Mouse (Mus musculus) kidney, embryonic 15.5 days (tissue): ENCODE measurements at regions not wholly inside any gene's neighbourhood (a gene's known extent, or its start where the extent isn't known, plus 50 kb on each side); places are given as distances from the start of the nearest gene placed in this dataset.

Experiments used
- ATAC-seq: fragments of 200-750 bp; cut with Nextera tagmentation; replicated peaks from 2 replicates; pipeline ENCODE4 v1.8.0; 2017; ENCODE audit warnings: moderate TSS enrichment; ENCODE audit not compliant: low FRiP score
- H3K27ac ChIP-seq: fragments of 300-500 bp; sonication (generic); 2 replicates; pipeline ENCODE4 v1.5.1; 2015; ENCODE audit warnings: mild to moderate bottlenecking, inconsistent platforms
- H3K27me3 ChIP-seq: fragments of 300-500 bp; sonication (generic); 2 replicates; pipeline ENCODE4 v1.6.1; 2015; ENCODE audit warnings: inconsistent platforms
- H3K36me3 ChIP-seq: fragments of 300-500 bp; sonication (generic); 2 replicates; pipeline ENCODE4 v1.6.1; 2015; ENCODE audit warnings: inconsistent platforms
- H3K4me1 ChIP-seq: fragments of 300-500 bp; sonication (generic); 2 replicates; pipeline ENCODE4 v1.6.1; 2015; ENCODE audit warnings: inconsistent platforms
- H3K4me2 ChIP-seq: fragments of 300-500 bp; sonication (generic); 2 replicates; pipeline ENCODE4 v1.6.1; 2015; ENCODE audit warnings: moderate library complexity, mild to moderate bottlenecking, inconsistent platforms
- H3K4me3 ChIP-seq: fragments of 300-500 bp; sonication (generic); replicated peaks from 2 replicates; pipeline ENCODE4 v1.5.1; 2015; ENCODE audit warnings: mild to moderate bottlenecking, inconsistent platforms
- H3K9ac ChIP-seq: fragments of 300-500 bp; sonication (generic); 2 replicates; pipeline ENCODE4 v1.6.1; 2015; ENCODE audit warnings: mild to moderate bottlenecking, inconsistent platforms
- H3K9me3 ChIP-seq: fragments of 300-500 bp; sonication (generic); replicated peaks from 2 replicates; pipeline ENCODE4 v1.6.1; 2016; ENCODE audit warnings: inconsistent platforms
- WGBS: fragments of 180-500 bp; shearing (Covaris S2); methylation state at CpG from one replicate; pipeline ENCODE4 v1.1.7; 2015; ENCODE audit warnings: mixed read lengths; 5-methylcytosine and 5-hydroxymethylcytosine counted together

GRCm38 (mm10) chr1:119166286-119166685 is 112.9 kb upstream of the Gli2 start:
- no peak overlapping the region for H3K9ac ChIP-seq
- 88% methylated on average over 7 of the region's 7 CpGs for WGBS
- no peaks in the 10 kb centered on the region for H3K4me1 ChIP-seq
- H3K36me3 ChIP-seq: no peaks in the 10 kb centered on the region
- no peaks in the 10 kb centered on the region for H3K27me3 ChIP-seq
- ATAC-seq: no peak
- H3K27ac ChIP-seq: no peak overlapping the region
- no peak overlapping the region for H3K4me2 ChIP-seq
- no peak overlapping the region for H3K4me3 ChIP-seq
- H3K9me3 ChIP-seq: no peaks in the 10 kb centered on the region

- no peaks in the 10 kb centered on the region for H3K36me3 ChIP-seq
- no peaks in the 10 kb centered on the region for H3K4me1 ChIP-seq
- no peak overlapping the region for H3K4me2 ChIP-seq
- no peaks in the 10 kb centered on the region for H3K27me3 ChIP-seq
- no peak for ATAC-seq
- no peak overlapping the region for H3K9ac ChIP-seq
- no peak overlapping the region for H3K4me3 ChIP-seq
- H3K9me3 ChIP-seq: no peaks in the 10 kb centered on the region
- WGBS: 81% methylated on average over 5 of the region's 5 CpGs
- no peak overlapping the region for H3K27ac ChIP-seq
Observed at GRCm38 (mm10) chr1:119164811-119165210, 111.4 kb upstream of the Gli2 start.

- Histone ChIP-seq H3K9me3 (no peaks in the 10 kb centered on the region), H3K36me3 (no peaks in the 10 kb centered on the region), H3K27ac (no peak overlapping the region), H3K4me2 (no peak overlapping the region), H3K4me1 (no peaks in the 10 kb centered on the region), H3K4me3 (no peak overlapping the region), H3K9ac (no peak overlapping the region), H3K27me3 (no peaks in the 10 kb centered on the region)
- ATAC-seq: no peak
Observed at GRCm38 (mm10) chr1:119163846-119164245, 110.4 kb upstream of the Gli2 start.

GRCm38 (mm10) chr1:119163114-119163740 is 109.8 kb upstream of the Gli2 start:
- 80% methylated on average over 7 of the region's 7 CpGs for WGBS
- Histone ChIP-seq H3K9ac (no peak overlapping the region), H3K4me1 (no peaks in the 10 kb centered on the region), H3K4me2 (no peak overlapping the region), H3K4me3 (no peak overlapping the region), H3K27me3 (no peaks in the 10 kb centered on the region), H3K27ac (no peak overlapping the region), H3K36me3 (no peaks in the 10 kb centered on the region), H3K9me3 (no peaks in the 10 kb centered on the region)
- ATAC-seq: no peak

- 82% methylated on average over 3 of the region's 3 CpGs for WGBS
- H3K36me3 ChIP-seq: no peaks in the 10 kb centered on the region
- no peak overlapping the region for H3K9ac ChIP-seq
- H3K27ac ChIP-seq: no peak overlapping the region
- no peak overlapping the region for H3K4me2 ChIP-seq
- no peaks in the 10 kb centered on the region for H3K27me3 ChIP-seq
- no peaks in the 10 kb centered on the region for H3K9me3 ChIP-seq
- no peak overlapping the region for H3K4me3 ChIP-seq
- no peaks in the 10 kb centered on the region for H3K4me1 ChIP-seq
- ATAC-seq: no peak
Observed at GRCm38 (mm10) chr1:119161751-119162150, 108.3 kb upstream of the Gli2 start.

GRCm38 (mm10) chr1:119160354-119160753 is 106.9 kb upstream of the Gli2 start:
- H3K27ac ChIP-seq: no peak overlapping the region
- H3K9me3 ChIP-seq: no peaks in the 10 kb centered on the region
- H3K4me3 ChIP-seq: no peak overlapping the region
- no peaks in the 10 kb centered on the region for H3K4me1 ChIP-seq
- H3K36me3 ChIP-seq: no peaks in the 10 kb centered on the region
- H3K27me3 ChIP-seq: no peaks in the 10 kb centered on the region
- no peak for ATAC-seq
- no peak overlapping the region for H3K4me2 ChIP-seq
- H3K9ac ChIP-seq: no peak overlapping the region
- 84% methylated on average over 1 of the region's 1 CpGs for WGBS

GRCm38 (mm10) chr1:119157171-119157700 is 103.8 kb upstream of the Gli2 start:
- Histone ChIP-seq H3K4me2 (no peak overlapping the region), H3K36me3 (no peaks in the 10 kb centered on the region), H3K27me3 (no peaks in the 10 kb centered on the region), H3K4me3 (no peak overlapping the region), H3K27ac (no peak overlapping the region), H3K9me3 (no peaks in the 10 kb centered on the region; the same call in 1 of the 2 replicates), H3K9ac (no peak overlapping the region), H3K4me1 (no peaks in the 10 kb centered on the region)
- 84% methylated on average over 4 of the region's 4 CpGs for WGBS
- ATAC-seq: no peak

GRCm38 (mm10) chr1:119153619-119154018 is 100.2 kb upstream of the Gli2 start:
- Histone ChIP-seq H3K36me3 (no peaks in the 10 kb centered on the region), H3K9ac (no peak overlapping the region), H3K27me3 (no peaks in the 10 kb centered on the region), H3K27ac (no peak overlapping the region), H3K4me1 (no peaks in the 10 kb centered on the region), H3K4me2 (no peak overlapping the region), H3K4me3 (no peak overlapping the region), H3K9me3 (no peaks in the 10 kb centered on the region; the same call in 1 of the 2 replicates)
- 94% methylated on average over 4 of the region's 4 CpGs for WGBS
- ATAC-seq: no peak

- H3K4me3 ChIP-seq: no peak overlapping the region
- no peaks in the 10 kb centered on the region; the same call in 1 of the 2 replicates for H3K9me3 ChIP-seq
- H3K27ac ChIP-seq: no peak overlapping the region
- H3K27me3 ChIP-seq: no peaks in the 10 kb centered on the region
- H3K4me2 ChIP-seq: no peak overlapping the region
- H3K36me3 ChIP-seq: no peaks in the 10 kb centered on the region
- H3K9ac ChIP-seq: no peak overlapping the region
- 83% methylated on average over 6 of the region's 6 CpGs for WGBS
- no peaks in the 10 kb centered on the region for H3K4me1 ChIP-seq
- no peak for ATAC-seq
Observed at GRCm38 (mm10) chr1:119152776-119153175, 99.4 kb upstream of the Gli2 start.

GRCm38 (mm10) chr1:119147506-119147905 is 94.1 kb upstream of the Gli2 start:
- no peak overlapping the region for H3K9ac ChIP-seq
- H3K9me3 ChIP-seq: no peaks in the 10 kb centered on the region
- H3K4me3 ChIP-seq: no peak overlapping the region
- ATAC-seq: no peak
- no peaks in the 10 kb centered on the region for H3K36me3 ChIP-seq
- 64% methylated on average over 2 of the region's 2 CpGs for WGBS
- H3K27me3 ChIP-seq: no peaks in the 10 kb centered on the region
- 0 out of 2 replicates have a peak, but pooled peaks cover 6% of the 10 kb centered on the region for H3K4me1 ChIP-seq
- H3K4me2 ChIP-seq: no peak overlapping the region
- H3K27ac ChIP-seq: no peak overlapping the region

- Histone ChIP-seq H3K36me3 (no peaks in the 10 kb centered on the region), H3K4me2 (no peak overlapping the region), H3K4me1 (0 out of 2 replicates have a peak, but pooled peaks cover 6% of the 10 kb centered on the region), H3K27me3 (no peaks in the 10 kb centered on the region), H3K9ac (no peak overlapping the region), H3K27ac (no peak overlapping the region), H3K9me3 (no peaks in the 10 kb centered on the region), H3K4me3 (no peak overlapping the region)
- 36% methylated on average over 11 of the region's 11 CpGs for WGBS
- ATAC-seq: no peak
Observed at GRCm38 (mm10) chr1:119143808-119144207, 90.4 kb upstream of the Gli2 start.

- H3K4me3 ChIP-seq: no peak overlapping the region
- H3K27ac ChIP-seq: no peak overlapping the region
- no peaks in the 10 kb centered on the region for H3K9me3 ChIP-seq
- H3K36me3 ChIP-seq: no peaks in the 10 kb centered on the region
- no peak overlapping the region for H3K4me2 ChIP-seq
- no peaks in the 10 kb centered on the region for H3K27me3 ChIP-seq
- H3K9ac ChIP-seq: no peak overlapping the region
- 98% methylated on average over 3 of the region's 3 CpGs for WGBS
- no peak for ATAC-seq
- no peaks in the 10 kb centered on the region for H3K4me1 ChIP-seq
Observed at GRCm38 (mm10) chr1:119129039-119129438, 75.6 kb upstream of the Gli2 start.

- no peak overlapping the region for H3K9ac ChIP-seq
- no peaks in the 10 kb centered on the region for H3K9me3 ChIP-seq
- H3K4me1 ChIP-seq: no peaks in the 10 kb centered on the region
- no peak overlapping the region for H3K4me2 ChIP-seq
- no peaks in the 10 kb centered on the region for H3K36me3 ChIP-seq
- H3K27ac ChIP-seq: no peak overlapping the region
- H3K4me3 ChIP-seq: no peak overlapping the region
- no peaks in the 10 kb centered on the region for H3K27me3 ChIP-seq
- 67% methylated on average over 6 of the region's 6 CpGs for WGBS
- ATAC-seq: no peak
Observed at GRCm38 (mm10) chr1:119125561-119125960, 72.1 kb upstream of the Gli2 start.
